Mouse (Mus musculus): ENCODE measurements around the gene Cav3. TPM values are rescaled to one million over a fixed set of nuclear protein-coding genes. Genes with fewer than 3 reads are reported as not detected.

Cav3 gene
- total and polyA plus RNA-seq, 2 experiments: 0.18 TPM; not detected in 1

DNA sequence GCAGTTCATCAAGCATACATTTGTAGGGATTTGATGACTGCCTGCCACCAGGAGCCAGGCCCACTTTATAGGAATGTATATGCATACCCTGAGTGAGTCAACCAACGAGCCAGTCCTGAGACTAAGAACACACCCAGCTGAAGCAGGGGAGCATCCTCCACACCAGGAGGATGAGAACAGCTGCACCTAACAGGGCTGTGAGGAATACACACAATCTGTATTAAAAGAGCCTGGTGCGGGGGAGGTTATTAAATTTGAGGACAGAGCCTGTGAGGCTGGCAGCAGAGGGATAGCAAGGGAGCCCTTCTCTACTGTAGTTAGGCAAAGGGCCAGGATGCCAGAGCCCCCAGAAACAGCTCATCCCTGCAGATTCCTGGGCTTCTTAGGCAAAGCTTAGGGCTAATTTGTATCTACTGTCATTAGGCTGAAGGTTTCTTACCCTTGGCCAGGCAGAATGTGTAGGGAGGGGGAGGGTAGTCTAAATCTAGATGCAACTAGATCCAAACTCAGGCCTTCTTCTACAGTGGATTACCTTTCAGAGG lies 50.4 kb downstream of the Cav3 start:
- Histone ChIP-seq H3K36me3 (ENCODE audit: control insufficient read depth, insufficient read depth, low read length) (no peaks in the 10 kb centered on the region), H3K27ac (replicated peaks; ENCODE audit: insufficient read depth, low read depth, low read length) (no peak overlapping the region), H3K4me1 (ENCODE audit: control insufficient read depth, insufficient read depth, low read length) (no peaks in the 10 kb centered on the region), H3K4me3 (ENCODE audit: insufficient read depth, low read depth, low read length) (no peak overlapping the region), H3K27me3 (ENCODE audit: control insufficient read depth, insufficient read depth, low read length) (no peaks in the 10 kb centered on the region), H3K79me2 (ENCODE audit: control insufficient read depth, insufficient read depth, low read length) (no peaks in the 10 kb centered on the region), H3K9ac (ENCODE audit: low read depth, low read length) (no peak overlapping the region)
- TF ChIP-seq POLR2A (IDR thresholded peaks at IDR 0.05; ENCODE audit: extremely low read depth, insufficient read depth, low read length) (no peak), CTCF (IDR thresholded peaks at IDR 0.05; ENCODE audit: low read depth, low read length) (no peak)
- no peak for DNase-seq (ENCODE audit: extremely low read depth, low read depth, low spot score)
- WGBS: 79% methylated on average over 2 of the region's 2 CpGs

DNA sequence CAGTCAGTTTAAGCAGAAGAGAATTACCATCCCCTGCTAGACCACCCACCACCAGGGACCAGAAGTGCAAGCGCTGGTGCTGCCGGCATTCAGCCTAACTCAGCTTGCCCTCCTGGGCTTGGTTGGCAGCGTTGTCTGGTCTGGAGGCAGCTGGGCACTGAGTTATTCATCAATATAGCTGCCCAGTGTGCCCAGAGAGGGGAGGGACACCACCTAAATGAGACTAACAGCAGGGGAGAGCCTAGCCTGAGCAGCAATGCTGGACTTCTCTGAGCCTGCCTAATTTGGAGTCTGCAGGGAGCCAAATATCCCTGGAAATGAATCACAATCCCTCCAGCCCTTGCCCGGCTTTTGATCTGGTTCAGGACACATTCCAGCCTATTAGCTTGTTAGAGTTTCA lies 51.0 kb downstream of the Cav3 start:
- no peak for DNase-seq (ENCODE audit: extremely low read depth, low read depth, low spot score)
- Histone ChIP-seq H3K27me3 (ENCODE audit: control insufficient read depth, insufficient read depth, low read length) (no peaks in the 10 kb centered on the region), H3K4me3 (ENCODE audit: insufficient read depth, low read depth, low read length) (no peak overlapping the region), H3K9ac (ENCODE audit: low read depth, low read length) (no peak overlapping the region), H3K36me3 (ENCODE audit: control insufficient read depth, insufficient read depth, low read length) (no peaks in the 10 kb centered on the region), H3K4me1 (ENCODE audit: control insufficient read depth, insufficient read depth, low read length) (no peaks in the 10 kb centered on the region), H3K27ac (replicated peaks; ENCODE audit: insufficient read depth, low read depth, low read length) (no peak overlapping the region), H3K79me2 (ENCODE audit: control insufficient read depth, insufficient read depth, low read length) (no peaks in the 10 kb centered on the region)
- no peak for TF ChIP-seq POLR2A (IDR thresholded peaks at IDR 0.05; ENCODE audit: extremely low read depth, insufficient read depth, low read length)
- no peak for TF ChIP-seq CTCF (IDR thresholded peaks at IDR 0.05; ENCODE audit: low read depth, low read length)
- WGBS: 73% methylated on average over 4 of the region's 4 CpGs

DNA sequence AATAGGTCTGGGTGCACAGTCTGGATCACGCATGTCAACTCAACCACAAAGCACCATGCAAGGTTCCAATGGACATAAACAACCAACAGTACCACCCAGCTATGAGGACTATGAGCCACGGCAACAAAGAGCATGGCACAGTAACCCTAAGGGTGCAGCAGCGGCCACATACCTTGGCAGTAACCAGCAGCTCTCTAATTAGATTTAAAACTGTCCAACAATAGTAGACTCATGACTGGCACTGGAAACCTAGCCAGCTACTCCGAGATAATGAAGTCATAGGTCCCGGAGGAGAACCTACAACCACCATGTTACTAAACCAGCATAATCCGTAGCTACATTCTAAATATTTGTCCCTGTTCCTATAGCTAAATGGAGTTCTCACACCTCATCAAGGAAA lies 55.3 kb downstream of the Cav3 start:
- no peaks in the 10 kb centered on the region for H3K36me3 ChIP-seq (ENCODE audit: control insufficient read depth, insufficient read depth, low read length)
- no peak overlapping the region for H3K9ac ChIP-seq (ENCODE audit: low read depth, low read length)
- TF ChIP-seq POLR2A (IDR thresholded peaks at IDR 0.05; ENCODE audit: extremely low read depth, insufficient read depth, low read length) (no peak), CTCF (IDR thresholded peaks at IDR 0.05; ENCODE audit: low read depth, low read length) (no peak)
- no peak overlapping the region for H3K4me3 ChIP-seq (ENCODE audit: insufficient read depth, low read depth, low read length)
- no peak overlapping the region for H3K27ac ChIP-seq (replicated peaks; ENCODE audit: insufficient read depth, low read depth, low read length)
- no peak for DNase-seq (ENCODE audit: extremely low read depth, low read depth, low spot score)
- no peaks in the 10 kb centered on the region for H3K4me1 ChIP-seq (ENCODE audit: control insufficient read depth, insufficient read depth, low read length)
- no peaks in the 10 kb centered on the region for H3K79me2 ChIP-seq (ENCODE audit: control insufficient read depth, insufficient read depth, low read length)
- 88% methylated on average over 6 of the region's 6 CpGs for WGBS
- no peaks in the 10 kb centered on the region for H3K27me3 ChIP-seq (ENCODE audit: control insufficient read depth, insufficient read depth, low read length)

DNA sequence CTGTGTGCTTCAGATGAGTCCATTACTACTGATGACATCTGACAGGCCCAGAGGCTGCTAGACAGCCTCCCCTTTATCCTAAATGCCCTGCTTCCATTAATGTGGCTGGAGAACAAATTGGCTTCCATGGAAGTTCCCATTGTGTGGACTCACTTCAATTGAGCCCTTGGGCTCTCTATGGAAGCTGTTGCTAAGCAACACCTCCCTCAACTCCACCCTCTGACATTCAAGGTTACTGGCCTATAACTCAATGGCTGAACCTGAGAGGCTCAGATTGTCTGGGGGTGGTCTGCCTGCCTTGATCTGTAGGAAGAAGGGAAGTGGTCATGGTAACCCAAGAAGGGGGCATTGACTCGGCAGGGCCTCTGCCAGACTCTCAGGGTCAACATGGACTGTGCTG lies 57.2 kb downstream of the Cav3 start:
- TF ChIP-seq CTCF (IDR thresholded peaks at IDR 0.05; ENCODE audit: low read depth, low read length): no peak
- TF ChIP-seq POLR2A (IDR thresholded peaks at IDR 0.05; ENCODE audit: extremely low read depth, insufficient read depth, low read length): no peak
- H3K27ac ChIP-seq (replicated peaks; ENCODE audit: insufficient read depth, low read depth, low read length): no peak overlapping the region
- H3K4me1 ChIP-seq (ENCODE audit: control insufficient read depth, insufficient read depth, low read length): no peaks in the 10 kb centered on the region
- no peak overlapping the region for H3K9ac ChIP-seq (ENCODE audit: low read depth, low read length)
- no peaks in the 10 kb centered on the region for H3K36me3 ChIP-seq (ENCODE audit: control insufficient read depth, insufficient read depth, low read length)
- no peaks in the 10 kb centered on the region for H3K79me2 ChIP-seq (ENCODE audit: control insufficient read depth, insufficient read depth, low read length)
- DNase-seq (ENCODE audit: extremely low read depth, low read depth, low spot score): no peak
- 62% methylated on average over 1 of the region's 1 CpGs for WGBS
- no peak overlapping the region for H3K4me3 ChIP-seq (ENCODE audit: insufficient read depth, low read depth, low read length)
- no peaks in the 10 kb centered on the region for H3K27me3 ChIP-seq (ENCODE audit: control insufficient read depth, insufficient read depth, low read length)

DNA sequence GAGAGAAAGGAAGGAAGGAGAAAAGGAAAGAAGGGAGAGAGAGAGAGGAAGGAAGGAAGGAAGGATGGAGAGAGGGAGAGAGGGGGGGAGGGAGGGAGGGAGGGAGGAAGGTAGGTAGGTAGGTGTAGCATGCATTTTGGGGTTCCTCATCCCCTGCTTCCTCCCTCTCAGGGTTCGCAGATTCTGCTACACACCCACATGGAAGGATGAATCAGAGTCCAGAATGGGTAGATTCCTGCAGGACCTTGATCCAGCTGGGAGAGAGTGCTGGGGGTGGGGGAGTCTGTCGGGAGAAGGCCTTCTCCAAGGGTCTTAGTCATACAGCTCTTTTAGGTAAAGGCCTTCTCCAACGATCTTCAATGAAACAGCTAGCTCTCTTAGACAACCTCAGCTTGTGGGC lies 58.3 kb downstream of the Cav3 start:
- WGBS: 82% methylated on average over 3 of the region's 3 CpGs
- no peaks in the 10 kb centered on the region for H3K36me3 ChIP-seq (ENCODE audit: control insufficient read depth, insufficient read depth, low read length)
- no peak overlapping the region for H3K27ac ChIP-seq (replicated peaks; ENCODE audit: insufficient read depth, low read depth, low read length)
- H3K27me3 ChIP-seq (ENCODE audit: control insufficient read depth, insufficient read depth, low read length): no peaks in the 10 kb centered on the region
- TF ChIP-seq POLR2A (IDR thresholded peaks at IDR 0.05; ENCODE audit: extremely low read depth, insufficient read depth, low read length) (no peak), CTCF (IDR thresholded peaks at IDR 0.05; ENCODE audit: low read depth, low read length) (no peak)
- H3K79me2 ChIP-seq (ENCODE audit: control insufficient read depth, insufficient read depth, low read length): no peaks in the 10 kb centered on the region
- H3K4me1 ChIP-seq (ENCODE audit: control insufficient read depth, insufficient read depth, low read length): no peaks in the 10 kb centered on the region
- no peak for DNase-seq (ENCODE audit: extremely low read depth, low read depth, low spot score)
- no peak overlapping the region for H3K9ac ChIP-seq (ENCODE audit: low read depth, low read length)
- H3K4me3 ChIP-seq (ENCODE audit: insufficient read depth, low read depth, low read length): no peak overlapping the region

DNA sequence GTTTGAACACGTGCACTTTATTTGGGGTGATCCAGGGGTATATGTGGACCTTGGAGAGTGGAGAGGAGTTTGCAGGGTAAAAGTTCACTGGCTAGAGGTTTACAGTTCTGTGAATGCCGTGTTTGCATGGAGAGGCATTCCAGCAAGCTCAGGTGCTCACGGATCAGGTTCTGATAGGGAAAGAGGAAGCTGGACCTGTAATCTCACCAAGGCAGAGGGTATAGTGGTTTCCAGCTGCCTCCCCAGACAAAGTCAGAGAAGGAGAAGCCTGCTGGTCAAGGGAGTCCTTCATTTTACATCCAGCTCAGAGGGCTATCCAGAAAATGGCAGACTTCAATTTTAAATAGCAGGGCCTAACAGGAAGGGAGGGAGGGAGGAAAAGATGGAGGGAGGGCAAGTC lies 58.7 kb downstream of the Cav3 start:
- H3K4me1 ChIP-seq (ENCODE audit: control insufficient read depth, insufficient read depth, low read length): no peaks in the 10 kb centered on the region
- H3K36me3 ChIP-seq (ENCODE audit: control insufficient read depth, insufficient read depth, low read length): no peaks in the 10 kb centered on the region
- H3K27ac ChIP-seq (replicated peaks; ENCODE audit: insufficient read depth, low read depth, low read length): no peak overlapping the region
- no peak for TF ChIP-seq POLR2A (IDR thresholded peaks at IDR 0.05; ENCODE audit: extremely low read depth, insufficient read depth, low read length)
- no peak for TF ChIP-seq CTCF (IDR thresholded peaks at IDR 0.05; ENCODE audit: low read depth, low read length)
- no peaks in the 10 kb centered on the region for H3K27me3 ChIP-seq (ENCODE audit: control insufficient read depth, insufficient read depth, low read length)
- no peak overlapping the region for H3K4me3 ChIP-seq (ENCODE audit: insufficient read depth, low read depth, low read length)
- WGBS: 67% methylated on average over 3 of the region's 3 CpGs
- no peak overlapping the region for H3K9ac ChIP-seq (ENCODE audit: low read depth, low read length)
- no peak for DNase-seq (ENCODE audit: extremely low read depth, low read depth, low spot score)
- no peaks in the 10 kb centered on the region for H3K79me2 ChIP-seq (ENCODE audit: control insufficient read depth, insufficient read depth, low read length)

Other genes starting within 250 kb of the Cav3 start
- gene Lmcd1, start 185.7 kb upstream of the Cav3 start, total RNA-seq (2014; rRNA removed): 0.28 and 0.34 TPM in 2 replicates
- gene Lmcd1, start 185.7 kb upstream of the Cav3 start, polyA plus RNA-seq (2012; rRNA removed): 0.33 and 0.42 TPM in 2 replicates
- gene Ssu2, start 71.5 kb upstream of the Cav3 start, total RNA-seq (2014; rRNA removed): not detected in 2 replicates
- gene Ssu2, start 71.5 kb upstream of the Cav3 start, polyA plus RNA-seq (2012; rRNA removed): not detected in 2 replicates
- gene Oxtr, start 30.4 kb downstream of the Cav3 start, total RNA-seq (2014; rRNA removed): 0.34 TPM in 1 of 2 replicates, not detected in the other
- gene Oxtr, start 30.4 kb downstream of the Cav3 start, polyA plus RNA-seq (2012; rRNA removed): not detected in 2 replicates
- 1.2 and 1.5 TPM in 2 replicates for gene Rad18, start 237.2 kb downstream of the Cav3 start, total RNA-seq (2014; rRNA removed)
- gene Rad18, start 237.2 kb downstream of the Cav3 start, polyA plus RNA-seq (2012; rRNA removed): 0.33 and 0.36 TPM in 2 replicates

Data from liver, adult 2 months (tissue).